Mouse (Mus musculus) lung, postnatal 25 days (tissue): ENCODE measurements around the gene Rbp3.

ENCODE experiments used
- DNase-seq: peaks from one replicate; pipeline ENCODE4 v3.0.0; 2022; ENCODE audit warnings: low spot score

Gene Rbp3

GRCm38 (mm10) chr14:33974752-33975151 lies 20.9 kb downstream of the Rbp3 start:
- no peak for DNase-seq

- no peak for DNase-seq
These were observed 23.9 kb downstream of the Rbp3 start for GRCm38 (mm10) chr14:33977748-33978147.

- no peak for DNase-seq
These were observed 24.8 kb downstream of the Rbp3 start, which contains the start of gene Zfp488 for GRCm38 (mm10) chr14:33978604-33979059. TSS of gene Zfp488 (minus strand) at chr14:33978764.

- no peak for DNase-seq
These were observed 35.4 kb downstream of the Rbp3 start for GRCm38 (mm10) chr14:33989201-33989600.

GRCm38 (mm10) chr14:33991971-33992370 lies 38.2 kb downstream of the Rbp3 start:
- no peak for DNase-seq

GRCm38 (mm10) chr14:33993051-33993450 lies 39.2 kb downstream of the Rbp3 start:
- DNase-seq: no peak

- no peak for DNase-seq
These were observed 39.9 kb downstream of the Rbp3 start for GRCm38 (mm10) chr14:33993521-33994289.

GRCm38 (mm10) chr14:33997427-33997826 lies 43.6 kb downstream of the Rbp3 start:
- DNase-seq: no peak

GRCm38 (mm10) chr14:34000076-34000475 lies 46.3 kb downstream of the Rbp3 start:
- DNase-seq: no peak

GRCm38 (mm10) chr14:34001445-34001844 lies 47.6 kb downstream of the Rbp3 start:
- DNase-seq: no peak

- no peak for DNase-seq
These were observed 48.6 kb downstream of the Rbp3 start for GRCm38 (mm10) chr14:34002358-34002757.
